ENCODE assay signal across 15 mouse cellular contexts in the genomic region with DNA sequence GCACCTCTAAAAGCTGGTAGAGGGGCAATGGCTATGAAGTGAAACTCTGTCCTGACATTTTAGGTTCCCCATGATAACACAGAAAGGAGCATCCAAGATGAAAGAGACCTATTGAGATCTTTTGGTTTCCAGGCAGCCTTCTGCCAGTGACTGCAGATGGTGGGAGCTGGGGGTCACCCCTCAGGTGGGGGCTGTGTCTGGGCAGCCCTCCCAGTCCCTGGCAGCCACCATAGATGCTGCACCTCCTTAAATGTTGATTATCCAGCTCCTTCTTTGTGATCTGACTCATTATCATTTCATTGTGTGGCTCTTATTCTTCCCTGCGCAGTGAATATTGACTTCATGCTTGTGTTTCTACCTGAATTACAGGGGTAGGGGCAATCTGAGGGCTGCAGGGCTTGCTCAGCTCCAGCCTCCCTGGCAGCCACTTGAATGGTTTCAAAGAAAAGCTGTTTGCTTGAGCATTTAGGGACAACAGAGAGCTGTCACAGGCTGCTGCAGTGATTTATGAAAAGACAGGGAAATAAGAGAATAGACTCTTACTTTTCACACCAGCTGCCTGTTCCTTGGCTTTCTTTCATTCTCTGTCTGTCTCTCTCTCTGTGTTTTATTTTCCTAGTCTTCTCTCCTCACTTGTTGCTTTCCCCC.
DNase-seq lines count a peak whose midpoint lies in the region; ATAC-seq and TF ChIP-seq lines count a peak whose summit lies in the region.
"Had no signal": no experiment of that assay in that cellular context is flagged by ENCODE, and none has a peak within 500 bp of the region (broad histone marks: within the 10 kb centered on the region; RNA-seq: fewer than 3 reads in every experiment).

No protein-coding gene starts in this region.

- no peak for DNase-seq in kidney, postnatal 14 days
- peak; percentile 32 for DNase-seq in hindbrain, postnatal 0 days (ENCODE audit: low spot score)
- DNase-seq in right cerebral cortex, postnatal 10 days (ENCODE audit: low spot score in 2 of 2) = no peak
- DNase-seq in Muller cell, postnatal 12 days (ENCODE audit: inconsistent ontology term) = no peak
- DNase-seq in thymus, postnatal 25 days = no peak
- DNase-seq: cerebellum, adult 9-10 months; gastrocnemius, postnatal 14 days had no signal

- 31% methylated on average over 1 of the region's 1 CpGs for WGBS in kidney, embryonic 14.5 days
- 0% methylated on average over 1 of the region's 1 CpGs for WGBS in forebrain, embryonic 13.5 days
- WGBS in hindbrain, postnatal 0 days = 18% methylated on average over 1 of the region's 1 CpGs
- 8% methylated on average over 1 of the region's 1 CpGs for WGBS in neural tube, embryonic 12.5 days

- H3K27me3 ChIP-seq in kidney, embryonic 14.5 days (ENCODE audit: control insufficient read depth, insufficient read depth, low read length) = no peaks in the 10 kb centered on the region
- H3K27me3 ChIP-seq in forebrain, embryonic 13.5 days = no peaks in the 10 kb centered on the region
- H3K27me3 ChIP-seq in hindbrain, postnatal 0 days (ENCODE audit: insufficient read depth, low read length) = no peaks in the 10 kb centered on the region
- H3K27me3 ChIP-seq in neural tube, embryonic 12.5 days (replicated peaks) = no peaks in the 10 kb centered on the region
- H3K27me3 ChIP-seq: heart, embryonic 15.5 days; intestine, embryonic 15.5 days; limb, embryonic 13.5 days; lung, embryonic 15.5 days; megakaryocyte, embryonic 14.5 days had no signal

- H3K9me3 ChIP-seq in kidney, embryonic 14.5 days (ENCODE audit: control insufficient read depth, low read length) = no peaks in the 10 kb centered on the region
- no peaks in the 10 kb centered on the region for H3K9me3 ChIP-seq in forebrain, embryonic 13.5 days (replicated peaks)
- H3K9me3 ChIP-seq in hindbrain, postnatal 0 days (ENCODE audit: low read length) = no peaks in the 10 kb centered on the region
- no peaks in the 10 kb centered on the region for H3K9me3 ChIP-seq in neural tube, embryonic 12.5 days
- H3K9me3 ChIP-seq: heart, embryonic 15.5 days; intestine, embryonic 15.5 days; limb, embryonic 13.5 days; lung, embryonic 15.5 days; megakaryocyte, embryonic 14.5 days had no signal

- ATAC-seq in kidney, embryonic 14.5 days (ENCODE audit: low FRiP score, low TSS enrichment) = peak; percentile 79
- peak; percentile 85 for ATAC-seq in forebrain, embryonic 13.5 days
- ATAC-seq in hindbrain, postnatal 0 days = 0 out of 2 replicates have a peak, but pooled peaks have one; percentile 55
- peak; percentile 94 for ATAC-seq in neural tube, embryonic 12.5 days (ENCODE audit: low FRiP score, low read depth)
- ATAC-seq: intestine, embryonic 15.5 days had no signal

- no peaks in the 10 kb centered on the region for H3K4me1 ChIP-seq in kidney, embryonic 14.5 days (ENCODE audit: control insufficient read depth, insufficient read depth, low read length)
- peaks cover 14% of the 10 kb centered on the region for H3K4me1 ChIP-seq in forebrain, embryonic 13.5 days
- H3K4me1 ChIP-seq in hindbrain, postnatal 0 days (ENCODE audit: insufficient read depth, low read length) = peaks cover 3% of the 10 kb centered on the region; the same call in 1 of the 2 replicates
- H3K4me1 ChIP-seq in neural tube, embryonic 12.5 days = peaks cover 12% of the 10 kb centered on the region; the same call in 1 of the 2 replicates
- H3K4me1 ChIP-seq: heart, embryonic 15.5 days; intestine, embryonic 15.5 days; lung, embryonic 15.5 days; megakaryocyte, embryonic 14.5 days had no signal

- H3K9ac ChIP-seq in kidney, embryonic 14.5 days (ENCODE audit: low read depth, low read length) = no peak overlapping the region
- no peak overlapping the region for H3K9ac ChIP-seq in forebrain, embryonic 13.5 days
- H3K9ac ChIP-seq in hindbrain, postnatal 0 days (replicated peaks; ENCODE audit: low read length) = no peak overlapping the region
- H3K9ac ChIP-seq in neural tube, embryonic 12.5 days = no peak overlapping the region
- H3K9ac ChIP-seq: heart, embryonic 15.5 days; intestine, embryonic 15.5 days; limb, embryonic 13.5 days; lung, embryonic 15.5 days had no signal

- H3K36me3 ChIP-seq in kidney, embryonic 14.5 days (ENCODE audit: control insufficient read depth, insufficient read depth, low read length) = no peaks in the 10 kb centered on the region
- no peaks in the 10 kb centered on the region for H3K36me3 ChIP-seq in forebrain, embryonic 13.5 days (ENCODE audit: poor library complexity, severe bottlenecking)
- no peaks in the 10 kb centered on the region for H3K36me3 ChIP-seq in hindbrain, postnatal 0 days (ENCODE audit: insufficient read depth, low read length)
- H3K36me3 ChIP-seq in neural tube, embryonic 12.5 days = no peaks in the 10 kb centered on the region
- H3K36me3 ChIP-seq: heart, embryonic 15.5 days; intestine, embryonic 15.5 days; limb, embryonic 13.5 days; lung, embryonic 15.5 days had no signal

- H3K4me3 ChIP-seq in kidney, embryonic 14.5 days (ENCODE audit: low read length) = no peak overlapping the region
- no peak overlapping the region for H3K4me3 ChIP-seq in forebrain, embryonic 13.5 days
- H3K4me3 ChIP-seq in hindbrain, postnatal 0 days (ENCODE audit: low read length) = no peak overlapping the region
- H3K4me3 ChIP-seq in neural tube, embryonic 12.5 days = no peak overlapping the region
- H3K4me3 ChIP-seq: heart, embryonic 15.5 days; intestine, embryonic 15.5 days; limb, embryonic 13.5 days; lung, embryonic 15.5 days; megakaryocyte, embryonic 14.5 days had no signal

- no peak for TF ChIP-seq CTCF in hindbrain, postnatal 0 days (IDR thresholded peaks at IDR 0.05; ENCODE audit: low read depth)

- H3K27ac ChIP-seq in kidney, embryonic 14.5 days (ENCODE audit: low read depth, low read length) = no peak overlapping the region
- no peak overlapping the region; the same call in 1 of the 2 replicates for H3K27ac ChIP-seq in forebrain, embryonic 13.5 days
- H3K27ac ChIP-seq in hindbrain, postnatal 0 days = no peak overlapping the region
- no peak overlapping the region for H3K27ac ChIP-seq in neural tube, embryonic 12.5 days
- H3K27ac ChIP-seq: heart, embryonic 15.5 days; intestine, embryonic 15.5 days; limb, embryonic 13.5 days; lung, embryonic 15.5 days had no signal

- H3K4me2 ChIP-seq in kidney, embryonic 14.5 days (replicated peaks; ENCODE audit: low read depth, low read length) = no peak overlapping the region
- 0 out of 2 replicates have a peak overlapping the region, but pooled peaks have one; percentile 12 for H3K4me2 ChIP-seq in forebrain, embryonic 13.5 days
- H3K4me2 ChIP-seq in hindbrain, postnatal 0 days (ENCODE audit: low read depth, low read length) = no peak overlapping the region
- no peak overlapping the region for H3K4me2 ChIP-seq in neural tube, embryonic 12.5 days (replicated peaks)
- H3K4me2 ChIP-seq: heart, embryonic 15.5 days; intestine, embryonic 15.5 days; limb, embryonic 13.5 days; lung, embryonic 15.5 days had no signal
